Mouse (Mus musculus) spleen, adult 2 months (tissue): ENCODE measurements around the gene Zmym1. TPM values are rescaled to one million over a fixed set of nuclear protein-coding genes. Genes with fewer than 3 reads are reported as not detected.
A peak's percentile ranks its signal among the peaks of the same experiment; 100 is the strongest.
"Not testable (repeated sequence)": the region's sequence is repeated elsewhere in the genome, so short reads cannot be mapped to it uniquely, and the experiment has no call there.

ENCODE experiments used
- DNase-seq, 2 experiments: peaks; one replicate each; pipeline versions ENCODE4 v3.0.0 to v3.0.0-alpha.2; 2012 to 2021; ENCODE audit warnings: low spot score in 2 of 2, low read depth in 1 of 2
- H3K27ac ChIP-seq: fragments of 200-500 bp; 2 replicates; pipeline ENCODE4 v1.5.1; 2012; ENCODE audit warnings: low read length, inconsistent platforms; ENCODE audit not compliant: insufficient read depth
- H3K27me3 ChIP-seq: fragments of 200-500 bp; 2 replicates; pipeline ENCODE4 v1.6.1; 2012; ENCODE audit warnings: mild to moderate bottlenecking, moderate library complexity, low read length, inconsistent platforms; ENCODE audit not compliant: control insufficient read depth, insufficient read depth
- H3K36me3 ChIP-seq: fragments of 200-500 bp; 2 replicates; pipeline ENCODE4 v1.6.1; 2012; ENCODE audit warnings: mild to moderate bottlenecking, low read length, inconsistent platforms; ENCODE audit not compliant: control insufficient read depth, insufficient read depth
- H3K4me1 ChIP-seq: fragments of 200-500 bp; 2 replicates; pipeline ENCODE4 v1.6.1; 2011; ENCODE audit warnings: inconsistent platforms; ENCODE audit not compliant: control insufficient read depth, insufficient read depth, insufficient read length
- H3K4me3 ChIP-seq: fragments of 200-500 bp; 2 replicates; pipeline ENCODE4 v1.5.1; 2011; ENCODE audit warnings: mild to moderate bottlenecking, inconsistent platforms; ENCODE audit not compliant: insufficient read depth, insufficient read length; ENCODE audit errors: extremely low read depth
- CTCF ChIP-seq: fragments of 200-500 bp; IDR thresholded peaks from 2 replicates; pipeline ENCODE4 v1.5.1; 2011; ENCODE audit warnings: mild to moderate bottlenecking, inconsistent platforms; ENCODE audit not compliant: insufficient read depth, insufficient read length, insufficient replicate concordance; ENCODE audit errors: extremely low read depth
- POLR2A ChIP-seq: fragments of 200-500 bp; IDR thresholded peaks from 2 replicates; pipeline ENCODE4 v1.6.1; 2011; ENCODE audit warnings: low read depth, low read length, inconsistent platforms
- WGBS: fragments of 180-500 bp; shearing (Covaris S2); methylation state at CpG from one replicate; pipeline ENCODE4 v1.1.7; 2018; 5-methylcytosine and 5-hydroxymethylcytosine counted together
- polyA plus RNA-seq: library from polyadenylated mRNA; depleted of rRNA; stranded (reverse); fragments of >200 nt; gene quantifications from 2 replicates; pipeline ENCODE4 v1.2.3, GENCODE M21; 2012; rRNA removed

The Zmym1 gene
- polyA plus RNA-seq, 1 experiment, result 1.3 TPM

- DNase-seq, result no peak
- H3K27ac ChIP-seq, result no peak overlapping the region
Measured at GRCm38 (mm10) chr4:127020411-127021150, 40.4 kb downstream of the Zmym1 start.

GRCm38 (mm10) chr4:127016366-127016765 is 44.6 kb downstream of the Zmym1 start:
- Histone ChIP-seq H3K4me1 (no peaks in the 10 kb centered on the region), H3K4me3 (no peak overlapping the region), H3K27ac (no peak overlapping the region), H3K36me3 (no peaks in the 10 kb centered on the region), H3K27me3 (no peaks in the 10 kb centered on the region)
- TF ChIP-seq POLR2A (no peak), CTCF (no peak)
- WGBS, result 88% methylated on average over 4 of the region's 4 CpGs
- DNase-seq, result no peak

More at GRCm38 (mm10) chr4:127020411-127021150, 40.4 kb downstream of the Zmym1 start:
- 11% methylated on average over 13 of the region's 13 CpGs for WGBS
- Histone ChIP-seq H3K4me3 (no peak overlapping the region; the same call in 1 of the 2 replicates), H3K36me3 (peaks cover 15% of the 10 kb centered on the region), H3K4me1 (peaks cover 6% of the 10 kb centered on the region), H3K27me3 (no peaks in the 10 kb centered on the region)
- no peak for TF ChIP-seq CTCF
- TF ChIP-seq POLR2A, result no peak

DNA sequence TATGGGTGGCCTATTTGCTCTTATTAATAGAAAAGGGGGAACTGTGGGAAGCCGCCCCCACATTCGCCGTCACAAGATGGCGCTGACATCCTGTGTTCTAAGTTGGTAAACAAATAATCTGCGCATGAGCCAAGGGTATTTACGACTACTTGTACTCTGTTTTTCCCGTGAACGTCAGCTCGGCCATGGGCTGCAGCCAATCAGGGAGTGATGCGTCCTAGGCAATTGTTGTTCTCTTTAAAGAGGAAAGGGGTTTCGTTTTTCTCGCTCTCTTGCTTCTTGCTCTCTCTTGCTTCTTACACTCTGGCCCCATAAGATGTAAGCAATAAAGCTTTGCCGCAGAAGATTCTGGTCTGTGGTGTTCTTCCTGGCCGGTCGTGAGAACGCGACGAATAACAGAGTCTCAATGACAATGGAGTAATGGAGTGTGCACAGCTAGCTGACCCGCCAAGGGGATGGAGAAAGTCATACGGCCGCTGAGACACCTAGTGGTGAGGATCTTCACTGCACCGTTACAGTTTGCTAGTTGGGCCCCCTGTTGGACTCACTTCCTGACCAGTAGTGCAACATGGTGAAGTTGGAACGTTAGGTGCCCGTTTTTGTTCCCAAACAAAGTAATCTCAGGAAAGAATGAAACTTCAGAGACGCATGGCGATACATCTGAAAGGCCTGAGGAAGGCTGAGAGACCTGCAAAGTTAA is 45.5 kb downstream of the Zmym1 start:
- H3K27ac ChIP-seq, result peak overlapping the region; percentile 91
- H3K27me3 ChIP-seq, H3K4me1 ChIP-seq, H3K36me3 ChIP-seq: not testable (repeated sequence)
- peak; percentile 80 to 83 for DNase-seq
- peak overlapping the region; percentile 56 for H3K4me3 ChIP-seq
- WGBS, result 7% methylated on average over 14 of the region's 26 CpGs
- TF ChIP-seq CTCF, result peak; percentile 74; the same call in 1 of the 2 replicates

GRCm38 (mm10) chr4:127005113-127005936 is 55.6 kb downstream of the Zmym1 start:
- H3K27ac ChIP-seq, result no peak overlapping the region
- H3K4me1 ChIP-seq, result no peaks in the 10 kb centered on the region
- H3K4me3 ChIP-seq, result no peak overlapping the region
- no peaks in the 10 kb centered on the region for H3K27me3 ChIP-seq
- 39% methylated on average over 25 of the region's 25 CpGs for WGBS
- no peaks in the 10 kb centered on the region for H3K36me3 ChIP-seq
- no peak for DNase-seq
- TF ChIP-seq CTCF, result no peak
- TF ChIP-seq POLR2A, result no peak

DNA sequence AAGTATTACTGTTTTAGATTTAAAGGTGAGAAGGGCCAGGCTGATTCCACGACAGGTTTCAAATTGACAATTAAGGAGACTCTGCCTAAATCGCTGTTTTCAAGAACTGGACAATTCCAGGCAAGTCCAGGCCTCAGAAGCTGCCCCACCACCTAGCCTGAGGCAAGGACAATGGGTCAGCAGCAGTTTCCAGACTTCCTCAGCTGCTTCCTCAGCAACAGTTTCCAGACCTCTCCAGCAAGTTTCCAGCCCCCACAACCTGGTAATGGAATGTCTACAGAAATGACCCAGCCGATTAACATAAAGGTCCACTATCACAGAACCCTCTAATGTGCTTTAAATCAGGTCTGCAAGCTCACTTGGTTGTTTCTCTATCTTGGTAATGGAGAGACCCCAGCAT is 56.6 kb downstream of the Zmym1 start:
- TF ChIP-seq CTCF (no peak), POLR2A (no peak)
- Histone ChIP-seq H3K27me3 (no peaks in the 10 kb centered on the region), H3K4me1 (no peaks in the 10 kb centered on the region), H3K36me3 (no peaks in the 10 kb centered on the region), H3K4me3 (no peak overlapping the region), H3K27ac (no peak overlapping the region)
- 88% methylated on average over 3 of the region's 3 CpGs for WGBS
- no peak for DNase-seq

DNA sequence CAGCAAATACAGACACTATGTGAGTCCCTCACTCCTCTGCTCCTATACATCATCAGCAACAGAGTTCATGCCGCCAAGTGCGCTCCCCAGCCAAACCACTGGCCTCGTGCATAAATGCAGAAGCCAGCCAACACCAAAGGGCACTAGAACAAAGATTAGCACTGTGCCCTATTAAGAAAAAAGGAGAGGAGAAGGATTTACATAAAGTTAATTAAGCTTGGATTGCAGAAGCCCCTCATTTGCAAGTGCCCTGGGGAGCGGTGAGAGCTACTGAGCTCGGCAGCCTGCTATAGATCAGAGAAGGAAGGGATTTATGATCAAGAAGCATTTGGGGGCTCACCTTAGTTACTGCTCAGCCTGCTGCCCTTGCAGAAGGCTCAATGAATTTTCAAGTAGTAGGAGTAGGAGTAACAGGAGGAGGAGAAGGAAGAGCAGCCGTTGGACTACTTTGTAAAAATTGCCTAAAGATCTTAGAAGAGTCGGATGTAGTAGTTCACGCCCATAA is 60.3 kb downstream of the Zmym1 start:
- Histone ChIP-seq H3K27ac (no peak overlapping the region), H3K36me3 (no peaks in the 10 kb centered on the region), H3K27me3 (no peaks in the 10 kb centered on the region), H3K4me3 (no peak overlapping the region), H3K4me1 (no peaks in the 10 kb centered on the region)
- WGBS, result 63% methylated on average over 8 of the region's 8 CpGs
- DNase-seq, result no peak
- no peak for TF ChIP-seq POLR2A
- no peak for TF ChIP-seq CTCF

DNA sequence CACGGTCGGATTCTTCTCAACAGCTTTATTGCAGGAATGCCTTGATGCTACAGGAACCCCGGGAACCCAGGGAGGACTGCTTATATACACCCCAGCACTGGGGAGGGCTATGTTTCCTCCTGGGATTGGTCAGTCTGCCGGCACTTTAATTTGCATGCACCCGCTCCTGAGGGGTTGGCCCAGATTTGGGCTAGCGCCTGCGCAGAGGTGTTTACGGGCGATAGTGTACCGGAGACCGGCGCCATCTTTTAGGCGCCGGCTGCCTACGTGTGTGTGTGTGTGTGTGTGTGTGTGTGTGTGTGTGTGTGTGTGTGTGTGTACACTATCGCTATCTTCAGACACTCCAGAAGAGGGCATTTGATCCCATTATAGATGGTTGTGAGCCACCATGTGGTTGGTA is 61.6 kb downstream of the Zmym1 start:
- WGBS, result over 99% methylated on average over 16 of the region's 16 CpGs
- not testable (repeated sequence) for DNase-seq, H3K27me3 ChIP-seq, H3K4me3 ChIP-seq, H3K27ac ChIP-seq, H3K4me1 ChIP-seq, H3K36me3 ChIP-seq

Other genes with a start within 250 kb of the Zmym1 start
- gene Zmym4, start 93.0 kb downstream of the Zmym1 start, polyA plus RNA-seq, result 2.5 TPM in 2 replicates
- gene Sfpq, start 39.8 kb downstream of the Zmym1 start, polyA plus RNA-seq, result 51.4 and 71.4 TPM in 2 replicates
- gene Zmym6, start 16.2 kb upstream of the Zmym1 start, polyA plus RNA-seq, result 2.5 and 3.1 TPM in 2 replicates
- 9.2 and 13.4 TPM in 2 replicates for gene Tmem35b, start 62.5 kb upstream of the Zmym1 start, polyA plus RNA-seq
- gene Dlgap3, start 108.1 kb upstream of the Zmym1 start, polyA plus RNA-seq, result 0.85 and 1.1 TPM in 2 replicates
- 19.3 and 28.6 TPM in 2 replicates for gene Smim12, start 182.6 kb upstream of the Zmym1 start, polyA plus RNA-seq